Mouse (Mus musculus): Measurements from ENCODE around the gene Commd4.

The Commd4 gene

DNA sequence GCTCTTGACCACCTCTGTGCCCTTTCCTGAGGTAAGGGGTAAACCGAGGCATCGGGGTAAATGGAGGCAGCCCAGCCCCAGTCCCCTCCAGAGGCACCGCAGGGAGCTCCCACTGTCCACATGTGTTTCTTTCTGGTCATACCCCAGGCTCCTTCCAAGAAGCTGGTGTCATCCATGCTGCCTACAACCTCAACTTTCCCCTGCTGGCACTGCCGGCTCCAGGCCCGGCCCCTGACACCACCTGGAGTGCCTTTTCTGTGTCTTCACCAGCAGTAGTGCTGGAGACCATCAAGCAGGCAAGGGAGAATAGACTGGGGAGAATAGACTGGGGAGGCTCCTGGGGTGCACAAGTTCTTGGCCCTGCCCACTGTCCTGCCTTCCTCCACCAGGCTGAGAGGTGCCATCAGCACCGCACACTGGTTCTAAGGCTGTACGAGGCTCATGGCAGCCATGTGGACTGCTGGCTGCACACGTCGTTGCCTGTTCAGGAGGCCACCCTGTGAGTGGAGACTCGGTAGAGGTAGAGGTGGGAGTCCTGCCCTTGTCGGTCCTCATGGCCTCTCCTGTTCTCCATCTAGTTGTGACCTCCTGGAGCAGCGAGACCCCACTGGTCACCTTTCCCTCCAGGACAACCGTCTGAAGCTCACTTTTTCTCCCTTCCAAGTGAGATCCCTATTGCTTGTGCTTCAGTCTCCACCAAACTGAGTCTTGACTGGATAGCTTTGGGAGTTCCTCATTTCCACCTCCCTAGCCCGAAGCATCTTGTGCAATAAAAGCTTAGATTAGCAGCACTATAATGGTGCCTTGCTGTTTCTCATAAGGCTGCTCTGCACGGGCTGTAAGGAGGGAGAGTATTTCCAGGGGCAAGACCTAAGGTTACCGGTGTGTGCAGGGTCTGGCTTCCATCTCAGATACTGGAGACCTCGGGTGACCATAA is 16.4 kb downstream of the Commd4 start:
- DNase-seq, result no peak

DNA sequence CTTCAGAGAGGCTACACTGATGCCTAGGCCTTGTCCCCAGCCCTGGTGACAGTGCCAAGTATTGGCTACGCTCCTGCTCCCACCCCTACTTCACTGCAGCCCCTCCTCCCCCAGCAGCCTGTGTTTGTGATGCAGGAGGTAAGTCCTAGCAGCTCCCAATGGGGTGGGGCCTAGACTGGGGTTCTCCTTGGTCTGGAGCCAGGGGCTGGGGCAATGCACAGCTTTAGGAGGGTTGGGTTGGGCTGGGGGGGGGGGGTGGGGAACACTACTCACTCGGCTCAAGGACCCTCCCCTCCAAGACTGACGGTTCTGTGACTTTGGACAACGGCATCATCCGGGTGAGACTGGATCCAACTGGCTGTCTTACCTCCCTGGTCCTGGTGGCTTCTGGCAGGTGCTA is 18.6 kb downstream of the Commd4 start:
- DNase-seq, result no peak

DNA sequence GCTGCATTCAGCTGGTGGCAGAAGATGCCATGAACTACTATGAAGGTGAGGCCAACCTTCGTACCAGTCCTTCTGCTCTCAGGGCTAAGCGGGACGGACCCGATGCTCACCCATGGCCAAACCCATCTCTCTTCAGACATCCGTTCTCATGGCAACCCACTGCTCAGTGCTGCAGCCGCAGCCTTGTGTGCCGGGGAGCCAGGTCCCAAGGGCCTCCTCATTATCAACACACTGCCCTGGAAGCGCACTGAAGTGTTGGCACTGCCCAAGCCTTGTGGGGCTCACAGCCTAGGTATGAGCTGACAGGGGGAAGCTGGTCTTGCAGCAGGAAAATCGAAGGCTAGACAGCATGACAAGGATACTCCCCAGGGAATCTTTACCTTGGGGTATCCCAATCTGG is 19.0 kb downstream of the Commd4 start:
- DNase-seq, result no peak

DNA sequence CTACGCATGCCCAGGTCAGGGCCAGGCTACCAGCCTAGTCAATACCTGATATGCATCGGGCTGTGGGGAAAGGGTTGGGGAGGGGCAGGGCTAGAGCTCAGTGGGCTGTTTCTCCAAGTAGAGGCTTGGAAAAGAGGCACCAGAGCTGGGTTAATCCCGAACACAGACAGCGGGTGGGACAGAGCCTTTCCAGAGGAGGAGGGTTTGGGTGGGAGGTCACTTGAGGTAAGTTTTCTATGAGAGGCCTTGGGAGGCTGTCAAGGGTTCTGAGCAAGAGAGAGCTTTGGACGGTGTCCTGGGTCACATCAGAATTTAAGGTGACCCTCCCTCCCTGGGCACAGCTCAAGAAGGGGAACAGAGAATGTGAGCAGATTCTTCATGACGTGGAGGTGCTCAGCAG is 19.6 kb downstream of the Commd4 start:
- DNase-seq, result no peak

DNA sequence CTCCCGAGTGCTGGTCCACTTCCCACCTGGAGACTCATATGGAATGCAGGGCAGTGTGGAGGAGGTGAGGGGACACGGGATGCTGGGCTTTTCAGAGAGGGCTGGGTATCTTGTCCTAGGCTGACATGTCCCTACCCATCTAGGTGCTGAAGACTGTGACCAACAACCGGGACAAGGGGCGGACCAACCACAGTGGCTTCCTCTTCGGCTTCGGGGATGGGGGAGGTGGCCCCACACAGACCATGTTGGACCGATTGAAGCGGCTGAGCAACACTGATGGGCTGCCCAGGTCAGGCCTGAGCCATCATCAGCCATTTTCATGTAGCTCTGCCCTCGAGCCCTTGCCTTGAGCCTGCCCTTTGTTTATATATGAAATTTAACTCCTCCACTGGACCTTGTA is 20.4 kb downstream of the Commd4 start:
- DNase-seq, result no peak

DNA sequence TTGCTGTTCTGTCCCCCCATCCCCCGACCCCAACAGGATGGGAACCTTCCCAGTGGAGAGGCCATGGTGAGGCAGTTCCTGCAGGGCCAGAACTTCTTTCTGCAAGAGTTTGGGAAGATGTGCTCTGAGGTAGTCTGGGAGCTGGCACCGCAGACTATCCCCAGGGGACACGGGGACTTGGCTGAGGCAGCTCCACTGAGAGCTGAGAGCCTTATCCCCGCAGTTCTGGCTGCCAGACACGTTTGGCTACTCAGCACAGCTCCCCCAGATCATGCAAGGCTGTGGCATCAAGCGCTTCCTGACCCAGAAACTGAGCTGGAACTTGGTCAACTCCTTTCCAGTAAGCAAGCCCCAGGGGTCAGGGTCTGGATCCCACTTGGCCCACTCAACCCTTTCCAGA is 20.9 kb downstream of the Commd4 start:
- DNase-seq, result no peak

DNA sequence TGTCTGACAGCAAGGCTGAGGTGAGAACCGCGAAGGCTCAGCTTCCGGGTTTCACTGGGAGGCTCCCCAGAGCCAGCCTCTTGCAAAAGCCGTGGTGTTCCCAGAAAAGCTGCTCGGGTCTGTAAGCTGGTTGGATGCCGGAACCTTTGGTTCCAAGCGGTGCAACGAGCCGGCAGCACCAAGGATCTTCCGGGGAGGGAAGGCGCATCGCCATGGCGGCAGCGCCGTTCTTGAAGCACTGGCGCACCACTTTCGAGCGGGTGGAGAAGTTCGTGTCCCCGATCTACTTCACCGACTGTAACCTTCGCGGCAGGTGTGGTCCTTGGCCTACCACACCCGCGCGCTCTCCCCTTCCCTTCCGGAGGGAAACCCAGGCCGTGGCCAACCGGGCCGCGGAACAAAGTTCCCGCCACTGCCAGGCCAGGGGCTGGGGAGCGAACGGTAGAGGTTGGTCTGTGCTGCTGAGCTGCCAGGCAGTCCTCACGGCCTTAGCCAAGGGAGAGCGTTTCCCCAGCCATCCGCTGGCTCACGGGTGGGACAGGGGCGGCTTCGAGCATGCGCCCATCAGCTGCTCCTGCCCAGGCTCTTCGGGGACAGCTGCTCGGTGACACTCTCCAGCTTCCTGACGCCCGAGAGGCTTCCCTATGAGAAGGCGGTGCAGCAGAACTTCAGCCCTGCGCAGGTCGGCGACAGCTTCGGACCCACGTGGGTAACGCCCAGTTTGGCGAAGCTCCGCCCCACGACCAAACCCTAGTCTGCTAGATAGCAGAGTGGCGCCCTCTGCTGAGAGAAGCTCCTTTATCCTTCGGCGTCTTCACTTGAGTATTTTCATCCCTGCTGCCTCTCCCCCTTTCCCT is 27.3 kb downstream of the Commd4 start, which contains the start of gene Man2c1:
Gene Man2c1 (plus strand): TSS at position 114 of the 857 bp plus-strand sequence.
- DNase-seq, result peak; percentile 97

DNA sequence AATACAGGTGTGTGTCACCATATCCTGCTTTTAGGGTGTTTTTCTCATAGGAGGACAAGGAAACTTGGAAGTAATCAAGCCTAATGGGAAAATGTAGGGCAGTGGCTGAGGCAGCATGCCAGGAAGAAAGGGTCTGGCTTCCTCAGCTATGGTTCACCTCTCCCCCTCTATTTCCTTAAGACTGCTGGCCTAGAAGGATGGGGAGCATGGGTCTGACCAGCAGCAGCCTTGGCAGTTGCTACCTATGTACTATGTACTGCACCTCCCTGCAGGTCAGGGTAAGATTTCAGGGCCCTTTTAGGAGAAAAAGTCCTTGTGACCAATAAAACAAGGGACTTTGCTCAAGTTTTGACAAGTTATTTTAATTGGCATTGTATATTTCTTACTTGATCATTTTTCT is 28.5 kb downstream of the Commd4 start:
- no peak for DNase-seq

DNA sequence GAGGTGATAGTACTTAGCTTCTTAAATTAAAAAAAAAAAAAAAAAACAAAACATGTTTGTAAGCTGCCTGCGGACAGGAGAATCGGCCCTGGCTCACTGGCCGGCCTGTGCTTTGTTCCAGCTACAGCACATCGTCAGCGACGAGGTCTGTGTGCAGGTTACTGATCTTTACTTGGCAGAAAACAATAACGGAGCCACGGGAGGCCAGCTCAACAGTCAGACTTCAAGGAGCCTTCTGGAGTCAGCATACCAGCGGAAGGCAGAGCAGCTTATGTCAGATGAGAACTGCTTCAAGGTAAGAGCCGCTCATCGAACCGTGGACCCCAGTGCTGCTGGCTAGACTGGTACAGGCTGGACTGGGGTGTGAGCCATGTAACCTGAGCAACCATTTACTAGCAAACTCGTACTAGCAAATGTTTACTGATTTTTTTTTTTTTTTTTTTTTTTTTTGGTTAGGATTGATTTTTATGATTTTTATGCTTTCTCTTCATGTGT is 40.8 kb downstream of the Commd4 start:
- no peak for DNase-seq

All from layer of hippocampus, adult 9-11 months (tissue).